Mouse (Mus musculus): ENCODE data around the gene Map1lc3b. TPM values are rescaled to one million over a fixed set of nuclear protein-coding genes. Genes with fewer than 3 reads are reported as not detected.

The Map1lc3b gene
- 197 and 206 TPM in 2 replicates for polyA plus RNA-seq (2015; fragmentation: Nextera tagmentation; extraction: Ambion mirVana)

DNA sequence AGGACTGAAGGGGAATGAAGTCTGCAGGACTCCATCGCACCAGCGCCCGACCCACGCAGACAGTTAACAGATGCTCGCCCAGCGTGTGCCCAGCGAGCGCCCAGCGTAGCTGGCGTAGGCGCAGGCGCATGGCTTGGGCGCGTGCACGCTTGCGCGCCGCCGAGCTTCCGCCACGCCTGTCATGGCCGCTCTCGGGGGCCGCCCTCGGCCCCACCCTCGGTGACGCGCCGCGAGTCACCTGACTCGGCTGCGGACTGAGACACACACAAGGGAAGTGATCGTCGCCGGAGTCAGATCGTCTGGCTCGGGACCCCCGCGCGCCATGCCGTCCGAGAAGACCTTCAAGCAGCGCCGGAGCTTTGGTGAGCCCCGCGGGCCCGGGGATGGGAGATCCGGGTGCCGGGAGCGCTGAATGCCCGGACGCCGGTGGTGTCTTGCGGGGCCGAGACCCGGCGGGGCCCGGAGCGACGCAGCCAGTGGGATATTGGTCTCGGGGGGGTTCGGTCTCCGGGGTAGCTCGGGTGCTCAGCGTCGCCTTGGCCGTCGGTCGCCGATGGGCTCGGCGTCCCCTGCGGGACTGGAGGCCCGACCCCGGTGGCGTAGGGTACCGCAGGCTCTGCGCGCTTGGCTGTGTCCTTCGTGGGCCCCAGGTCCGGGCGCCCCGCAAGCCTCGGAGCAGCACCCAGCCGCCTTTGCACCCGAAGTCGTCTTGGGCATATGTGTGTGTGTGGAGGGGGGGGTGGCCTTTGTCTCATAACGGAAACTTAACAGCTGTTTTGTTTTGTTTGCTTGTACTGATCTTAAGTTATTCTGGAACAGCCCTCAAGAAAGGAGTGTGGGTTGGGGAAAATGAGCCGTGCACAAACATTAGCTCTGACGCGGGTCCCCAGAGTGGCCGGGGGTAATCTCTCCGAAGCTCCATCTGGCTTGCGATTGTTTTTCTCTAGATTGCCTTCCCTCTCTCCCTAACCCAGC lies at the start of gene Map1lc3b:
Gene Map1lc3b (plus strand): TSS at position 159 of the 975 bp plus-strand sequence.
- ATAC-seq (ENCODE audit: insufficient number of reproducible peaks, low FRiP score, low TSS enrichment, low read depth), result peak; percentile 82
- H3K36me3 ChIP-seq, result peaks cover 19% of the 10 kb centered on the region
- WGBS, result under 1% methylated on average over 92 of the region's 94 CpGs

GRCm38 (mm10) chr8:121541862-121542261 lies 48.3 kb upstream of the Map1lc3b start:
- WGBS, result 81% methylated on average over 19 of the region's 19 CpGs
- H3K9me3 ChIP-seq (replicated peaks), result no peaks in the 10 kb centered on the region
- H3K4me3 ChIP-seq (replicated peaks), result no peak overlapping the region
- H3K4me1 ChIP-seq, result no peaks in the 10 kb centered on the region
- H3K36me3 ChIP-seq, result no peaks in the 10 kb centered on the region
- peaks cover 10% of the 10 kb centered on the region; the same call in 1 of the 2 replicates for H3K27me3 ChIP-seq
- no peak overlapping the region for H3K9ac ChIP-seq
- no peak overlapping the region for H3K4me2 ChIP-seq (replicated peaks)
- no peak for ATAC-seq (ENCODE audit: insufficient number of reproducible peaks, low FRiP score, low TSS enrichment, low read depth)
- no peak overlapping the region for H3K27ac ChIP-seq (replicated peaks)

More for the DNA sequence above, at the start of gene Map1lc3b:
- peak within 1 kb of the TSS; percentile 75 for H3K27ac ChIP-seq (replicated peaks)
- no peaks in the 10 kb centered on the region for H3K27me3 ChIP-seq
- peak within 1 kb of the TSS; percentile 75 for H3K9ac ChIP-seq
- peak within 1 kb of the TSS; percentile 88 for H3K4me2 ChIP-seq (replicated peaks)
- peaks cover 30% of the 10 kb centered on the region for H3K4me1 ChIP-seq
- peak within 1 kb of the TSS; percentile 93 for H3K4me3 ChIP-seq (replicated peaks)
- no peaks in the 10 kb centered on the region for H3K9me3 ChIP-seq (replicated peaks)

DNA sequence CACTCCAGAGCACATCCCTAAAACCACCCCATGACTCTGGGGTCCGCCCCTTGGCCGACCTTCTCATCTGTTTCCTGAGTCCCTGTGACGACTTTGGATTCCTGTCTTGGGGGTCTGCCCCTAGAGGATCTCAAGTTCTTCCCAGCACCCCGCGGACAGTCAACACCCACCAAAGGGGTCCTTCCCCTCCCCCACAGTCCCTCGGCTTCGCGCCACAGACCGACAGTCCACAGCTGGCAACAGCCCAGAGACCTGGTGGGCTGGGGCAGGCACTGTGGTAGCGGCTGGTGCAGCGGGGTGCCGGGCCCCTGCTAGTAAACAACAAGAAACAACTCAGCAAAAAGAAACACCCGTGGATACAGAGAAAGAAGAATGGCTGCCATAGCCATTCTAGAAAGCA lies 47.3 kb upstream of the Map1lc3b start:
- H3K36me3 ChIP-seq, result no peaks in the 10 kb centered on the region
- no peak overlapping the region for H3K4me3 ChIP-seq (replicated peaks)
- H3K4me2 ChIP-seq (replicated peaks), result no peak overlapping the region
- no peaks in the 10 kb centered on the region for H3K9me3 ChIP-seq (replicated peaks)
- no peak overlapping the region for H3K27ac ChIP-seq (replicated peaks)
- 69% methylated on average over 13 of the region's 13 CpGs for WGBS
- no peak overlapping the region for H3K9ac ChIP-seq
- H3K4me1 ChIP-seq, result no peaks in the 10 kb centered on the region
- peaks cover 10% of the 10 kb centered on the region; the same call in 1 of the 2 replicates for H3K27me3 ChIP-seq
- no peak for ATAC-seq (ENCODE audit: insufficient number of reproducible peaks, low FRiP score, low TSS enrichment, low read depth)

DNA sequence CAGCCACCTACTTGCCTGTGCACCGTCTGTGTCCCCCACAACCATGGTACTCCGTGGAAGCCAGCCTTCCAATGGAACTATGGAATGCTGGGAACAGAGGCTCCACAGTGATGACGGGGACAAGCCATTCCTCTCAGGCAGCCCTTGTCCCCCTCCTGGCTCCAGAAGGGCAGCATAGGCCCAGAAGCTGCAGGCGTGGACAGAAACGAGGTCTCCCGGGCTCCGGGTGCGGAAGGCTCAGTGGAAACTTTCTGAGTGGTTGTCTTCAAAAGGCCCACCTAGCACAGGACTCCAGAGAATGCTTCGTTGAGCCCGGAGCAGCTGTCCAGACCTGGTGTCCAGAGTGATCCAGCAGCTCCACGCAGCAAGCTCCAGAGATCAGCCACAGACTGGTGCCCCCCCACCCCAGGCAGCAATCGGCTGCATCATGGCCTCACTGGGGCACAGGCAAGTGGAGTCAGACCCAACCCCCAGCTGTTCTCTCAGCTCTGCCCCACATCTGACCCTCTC lies 45.8 kb upstream of the Map1lc3b start, which contains the start of gene 1700018B08Rik:
Gene 1700018B08Rik (minus strand): TSS at position 45 of the 510 bp plus-strand sequence.
- ATAC-seq (ENCODE audit: insufficient number of reproducible peaks, low FRiP score, low TSS enrichment, low read depth), result no peak
- WGBS, result 80% methylated on average over 12 of the region's 12 CpGs
- Histone ChIP-seq H3K9ac (no peak within 1 kb of the TSS), H3K9me3 (replicated peaks) (no peaks in the 10 kb centered on the region), H3K4me1 (no peaks in the 10 kb centered on the region), H3K4me3 (replicated peaks) (no peak within 1 kb of the TSS), H3K27me3 (peaks cover 10% of the 10 kb centered on the region; the same call in 1 of the 2 replicates), H3K36me3 (no peaks in the 10 kb centered on the region), H3K4me2 (replicated peaks) (no peak within 1 kb of the TSS), H3K27ac (replicated peaks) (no peak within 1 kb of the TSS)

DNA sequence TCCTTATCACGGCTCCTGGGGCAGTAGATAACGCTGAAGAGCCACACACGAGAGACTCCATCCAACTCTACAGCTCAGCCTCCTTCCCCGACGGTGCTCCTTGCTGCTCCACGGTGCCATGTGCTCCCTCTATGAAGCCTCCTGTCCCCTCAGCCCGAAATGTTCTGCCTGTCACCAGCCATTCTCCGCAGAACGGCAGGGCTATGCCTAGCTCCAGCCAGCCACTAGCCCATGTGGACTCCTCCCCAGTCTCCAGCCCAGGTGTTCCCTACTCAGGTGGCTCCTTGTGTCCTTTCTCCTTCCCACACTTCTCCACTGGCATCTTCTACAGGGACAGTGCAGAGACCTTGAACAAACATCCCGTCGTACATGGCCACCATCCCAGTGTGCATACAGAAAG lies 45.2 kb upstream of the Map1lc3b start:
- H3K4me3 ChIP-seq (replicated peaks), result no peak overlapping the region
- ATAC-seq (ENCODE audit: insufficient number of reproducible peaks, low FRiP score, low TSS enrichment, low read depth), result no peak
- no peak overlapping the region for H3K27ac ChIP-seq (replicated peaks)
- no peak overlapping the region for H3K4me2 ChIP-seq (replicated peaks)
- no peaks in the 10 kb centered on the region for H3K4me1 ChIP-seq
- H3K9ac ChIP-seq, result no peak overlapping the region
- H3K9me3 ChIP-seq (replicated peaks), result no peaks in the 10 kb centered on the region
- peaks cover 6% of the 10 kb centered on the region; the same call in 1 of the 2 replicates for H3K27me3 ChIP-seq
- H3K36me3 ChIP-seq, result peaks cover 5% of the 10 kb centered on the region; the same call in 1 of the 2 replicates
- WGBS, result 81% methylated on average over 11 of the region's 11 CpGs

- Histone ChIP-seq H3K27me3 (peaks cover 6% of the 10 kb centered on the region; the same call in 1 of the 2 replicates), H3K4me1 (no peaks in the 10 kb centered on the region), H3K9me3 (replicated peaks) (no peaks in the 10 kb centered on the region), H3K9ac (no peak overlapping the region), H3K36me3 (peaks cover 27% of the 10 kb centered on the region), H3K4me2 (replicated peaks) (no peak overlapping the region), H3K27ac (replicated peaks) (no peak overlapping the region), H3K4me3 (replicated peaks) (no peak overlapping the region)
- WGBS, result 5% methylated on average over 7 of the region's 7 CpGs
- no peak for ATAC-seq (ENCODE audit: insufficient number of reproducible peaks, low FRiP score, low TSS enrichment, low read depth)
These were observed 43.0 kb upstream of the Map1lc3b start for GRCm38 (mm10) chr8:121547132-121547531.

DNA sequence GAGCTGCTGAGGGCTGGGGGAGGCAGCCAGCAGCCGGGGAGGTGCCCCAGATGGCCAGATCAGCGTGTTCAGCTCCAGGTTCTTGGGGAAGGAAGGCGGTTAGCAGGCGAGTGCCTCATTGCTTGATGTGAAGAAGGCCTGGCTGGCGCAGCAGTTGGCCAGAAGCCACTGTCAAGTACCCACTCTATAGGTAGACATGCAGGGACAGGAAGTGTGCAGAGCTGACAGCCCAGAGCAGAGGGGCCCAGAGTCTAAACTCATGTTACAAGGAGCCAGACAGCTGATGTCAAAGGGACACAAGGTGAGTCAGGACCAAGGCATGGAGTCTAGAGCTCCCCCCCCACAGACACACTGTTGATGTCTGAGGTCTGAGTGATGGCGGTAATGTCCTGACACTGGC lies 40.1 kb upstream of the Map1lc3b start:
- Histone ChIP-seq H3K4me1 (no peaks in the 10 kb centered on the region), H3K9me3 (replicated peaks) (no peaks in the 10 kb centered on the region), H3K4me2 (replicated peaks) (no peak overlapping the region), H3K27ac (replicated peaks) (no peak overlapping the region), H3K27me3 (no peaks in the 10 kb centered on the region), H3K36me3 (peaks cover 54% of the 10 kb centered on the region), H3K4me3 (replicated peaks) (no peak overlapping the region), H3K9ac (no peak overlapping the region)
- 80% methylated on average over 6 of the region's 6 CpGs for WGBS
- ATAC-seq (ENCODE audit: insufficient number of reproducible peaks, low FRiP score, low TSS enrichment, low read depth), result no peak

- no peaks in the 10 kb centered on the region for H3K4me1 ChIP-seq
- H3K36me3 ChIP-seq, result peaks cover 63% of the 10 kb centered on the region
- H3K9ac ChIP-seq, result no peak overlapping the region
- no peak overlapping the region for H3K4me2 ChIP-seq (replicated peaks)
- H3K9me3 ChIP-seq (replicated peaks), result no peaks in the 10 kb centered on the region
- WGBS, result 69% methylated on average over 24 of the region's 24 CpGs
- no peak for ATAC-seq (ENCODE audit: insufficient number of reproducible peaks, low FRiP score, low TSS enrichment, low read depth)
- no peaks in the 10 kb centered on the region for H3K27me3 ChIP-seq
- H3K27ac ChIP-seq (replicated peaks), result no peak overlapping the region
- H3K4me3 ChIP-seq (replicated peaks), result no peak overlapping the region
These were observed 38.8 kb upstream of the Map1lc3b start for GRCm38 (mm10) chr8:121551065-121551985.

DNA sequence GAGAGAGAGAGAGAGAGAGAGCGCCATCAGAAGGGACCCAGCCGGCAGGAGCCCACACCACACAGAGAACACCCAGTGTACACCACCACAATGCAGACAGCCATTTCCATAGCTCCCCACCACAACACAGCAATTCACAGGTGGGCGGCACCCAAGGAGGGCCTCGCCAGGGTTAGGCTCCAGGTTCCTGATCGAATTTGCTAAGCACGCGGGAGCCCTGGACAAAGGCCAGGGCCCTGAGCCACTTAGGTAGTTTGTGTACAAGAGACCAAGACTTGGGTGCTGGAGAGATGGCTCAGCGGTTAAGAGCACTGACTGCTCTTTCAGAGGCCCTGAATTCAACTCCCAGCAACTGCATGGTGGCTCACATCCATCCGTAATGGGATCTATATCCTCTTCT lies 37.7 kb upstream of the Map1lc3b start:
- Histone ChIP-seq H3K36me3 (peaks cover 65% of the 10 kb centered on the region), H3K4me1 (no peaks in the 10 kb centered on the region), H3K9ac (no peak overlapping the region), H3K27ac (replicated peaks) (no peak overlapping the region), H3K9me3 (replicated peaks) (no peaks in the 10 kb centered on the region), H3K4me2 (replicated peaks) (no peak overlapping the region), H3K27me3 (no peaks in the 10 kb centered on the region), H3K4me3 (replicated peaks) (no peak overlapping the region)
- no peak for ATAC-seq (ENCODE audit: insufficient number of reproducible peaks, low FRiP score, low TSS enrichment, low read depth)
- 83% methylated on average over 9 of the region's 9 CpGs for WGBS

- Histone ChIP-seq H3K9ac (no peak overlapping the region), H3K27me3 (no peaks in the 10 kb centered on the region), H3K4me3 (replicated peaks) (no peak overlapping the region), H3K27ac (replicated peaks) (no peak overlapping the region), H3K36me3 (peaks cover 79% of the 10 kb centered on the region), H3K9me3 (replicated peaks) (no peaks in the 10 kb centered on the region), H3K4me1 (no peaks in the 10 kb centered on the region), H3K4me2 (replicated peaks) (no peak overlapping the region)
- ATAC-seq (ENCODE audit: insufficient number of reproducible peaks, low FRiP score, low TSS enrichment, low read depth), result no peak
- 93% methylated on average over 32 of the region's 32 CpGs for WGBS
These were observed 36.2 kb upstream of the Map1lc3b start for GRCm38 (mm10) chr8:121553831-121554475.

Measured in embryonic facial prominence, embryonic 15.5 days (tissue).